Mouse (Mus musculus): ENCODE results near the gene Duox1. TPM values are rescaled to one million over a fixed set of nuclear protein-coding genes. Genes with fewer than 3 reads are reported as not detected.
A peak's percentile ranks its signal among the peaks of the same experiment; 100 is the strongest.

Gene Duox1
- total RNA-seq, 1 experiment from 2014 or later = not detected

DNA sequence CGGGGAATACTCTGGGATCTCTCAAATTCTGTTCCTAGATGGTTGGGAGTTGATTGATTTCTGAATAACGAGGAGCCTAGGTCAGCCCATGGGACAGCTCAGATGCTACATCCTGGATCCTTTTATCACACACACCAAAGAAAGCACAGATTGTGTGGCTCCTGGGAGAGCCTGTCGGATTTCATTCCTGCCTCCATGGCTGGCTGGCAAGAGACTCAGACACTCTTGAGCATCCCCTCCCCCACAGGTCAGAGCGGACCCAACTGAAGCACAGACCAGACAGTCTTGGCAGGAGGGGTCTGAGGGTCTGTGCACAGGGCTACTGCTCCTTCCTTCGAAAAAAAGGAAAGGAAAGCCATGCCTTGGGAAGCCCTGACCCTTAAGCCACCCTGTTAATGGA lies 51.2 kb downstream of the Duox1 start:
- no peak for ATAC-seq (replicated peaks in 1 of 2; ENCODE audit: insufficient read depth in 1 of 2, low FRiP score in 2 of 2, low TSS enrichment in 1 of 2, low read depth in 1 of 2, poor library complexity in 2 of 2, severe bottlenecking in 2 of 2)

DNA sequence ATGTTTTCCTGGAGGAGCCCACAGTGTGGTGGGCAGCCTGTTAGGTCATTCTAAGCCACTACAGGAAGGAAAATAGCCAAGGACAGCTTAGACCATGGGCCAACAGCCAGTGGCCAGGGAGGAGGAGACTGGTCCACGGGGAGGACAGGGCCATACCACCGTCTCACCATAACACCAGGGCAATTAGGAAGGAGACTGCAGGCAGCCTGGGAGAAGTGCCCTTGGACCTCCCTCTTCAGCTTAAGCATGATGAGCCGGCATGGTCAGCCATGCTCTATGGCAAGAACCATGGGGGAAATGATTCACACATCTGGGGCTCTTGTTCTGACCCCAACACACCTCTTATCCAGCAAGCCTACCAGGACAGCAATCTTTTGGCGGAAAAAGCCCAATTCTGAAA lies 51.7 kb downstream of the Duox1 start:
- no peak for ATAC-seq (replicated peaks in 1 of 2; ENCODE audit: insufficient read depth in 1 of 2, low FRiP score in 2 of 2, low TSS enrichment in 1 of 2, low read depth in 1 of 2, poor library complexity in 2 of 2, severe bottlenecking in 2 of 2)

- ATAC-seq (replicated peaks in 1 of 2; ENCODE audit: insufficient read depth in 1 of 2, low FRiP score in 2 of 2, low TSS enrichment in 1 of 2, low read depth in 1 of 2, poor library complexity in 2 of 2, severe bottlenecking in 2 of 2) = no peak
Measured at GRCm38 (mm10) chr2:122367701-122368080, 52.2 kb downstream of the Duox1 start.

- ATAC-seq (replicated peaks in 1 of 2; ENCODE audit: insufficient read depth in 1 of 2, low FRiP score in 2 of 2, low TSS enrichment in 1 of 2, low read depth in 1 of 2, poor library complexity in 2 of 2, severe bottlenecking in 2 of 2) = no peak
Measured at GRCm38 (mm10) chr2:122368081-122368971, 52.9 kb downstream of the Duox1 start.

DNA sequence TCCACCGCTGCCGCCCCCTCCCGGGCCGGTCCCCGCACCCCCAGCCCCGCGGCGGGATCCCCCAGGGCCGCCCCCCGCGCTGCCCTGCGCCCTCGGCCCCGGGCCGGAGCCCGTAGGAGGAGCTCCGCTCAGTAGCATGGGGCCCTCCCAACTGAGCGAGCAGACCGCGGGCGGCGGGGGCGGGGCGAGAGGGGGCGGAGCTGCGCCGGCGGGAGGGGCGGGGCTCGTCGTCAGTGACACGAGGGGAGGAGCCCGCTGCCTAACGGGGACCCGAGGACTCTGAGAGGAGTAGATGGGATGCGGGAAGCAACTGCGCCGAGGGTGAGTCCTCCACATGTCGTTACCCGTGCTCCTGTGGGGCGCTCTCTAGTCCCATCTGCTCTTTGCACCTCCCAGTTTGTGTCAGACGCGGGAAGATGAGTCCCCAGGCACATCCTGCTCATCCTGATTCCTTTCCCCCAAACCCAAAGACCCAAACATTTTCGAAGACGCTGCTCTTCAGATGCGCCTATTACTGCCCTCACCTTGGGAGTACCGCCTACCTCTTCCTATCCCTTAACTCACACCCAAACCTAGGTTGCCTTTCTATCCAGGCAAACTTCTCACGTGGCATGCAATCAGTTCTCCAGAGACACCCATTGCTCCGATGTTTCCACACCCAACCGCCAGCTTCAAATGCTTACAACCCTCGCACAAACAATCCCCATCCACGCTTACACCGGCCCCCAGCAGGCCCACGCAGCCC lies 53.7 kb downstream of the Duox1 start, which contains the start of gene Shf:
Gene Shf (minus strand): TSS at position 168 of the 745 bp plus-strand sequence.
- ATAC-seq (replicated peaks in 1 of 2; ENCODE audit: insufficient read depth in 1 of 2, low FRiP score in 2 of 2, low TSS enrichment in 1 of 2, low read depth in 1 of 2, poor library complexity in 2 of 2, severe bottlenecking in 2 of 2) = peak; percentile 86

- ATAC-seq (replicated peaks in 1 of 2; ENCODE audit: insufficient read depth in 1 of 2, low FRiP score in 2 of 2, low TSS enrichment in 1 of 2, low read depth in 1 of 2, poor library complexity in 2 of 2, severe bottlenecking in 2 of 2) = no peak
Measured at GRCm38 (mm10) chr2:122370101-122370750, 54.8 kb downstream of the Duox1 start.

- ATAC-seq (replicated peaks in 1 of 2; ENCODE audit: insufficient read depth in 1 of 2, low FRiP score in 2 of 2, low TSS enrichment in 1 of 2, low read depth in 1 of 2, poor library complexity in 2 of 2, severe bottlenecking in 2 of 2) = no peak
Measured at GRCm38 (mm10) chr2:122372067-122372466, 56.6 kb downstream of the Duox1 start.

- ATAC-seq (replicated peaks in 1 of 2; ENCODE audit: insufficient read depth in 1 of 2, low FRiP score in 2 of 2, low TSS enrichment in 1 of 2, low read depth in 1 of 2, poor library complexity in 2 of 2, severe bottlenecking in 2 of 2) = no peak
Measured at GRCm38 (mm10) chr2:122372541-122372940, 57.1 kb downstream of the Duox1 start.

DNA sequence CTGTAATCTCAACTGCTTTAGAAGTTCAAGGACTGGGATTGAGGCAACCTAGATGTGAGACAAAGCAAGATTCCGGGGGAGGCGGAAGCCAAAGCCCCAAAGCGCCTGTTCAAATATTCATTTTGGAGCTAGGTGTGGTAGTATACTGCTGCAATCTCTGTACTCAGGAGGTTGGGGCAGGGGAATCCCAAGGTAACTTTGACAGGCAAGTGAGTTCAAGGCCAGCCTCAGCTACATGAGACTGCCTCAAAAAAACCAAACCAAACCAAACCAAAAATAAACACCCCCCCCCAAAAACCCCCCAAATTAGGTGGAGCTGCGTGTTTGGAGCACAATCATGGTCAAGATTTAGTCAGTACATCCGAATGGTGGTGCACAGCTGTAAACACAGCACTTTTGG lies 58.5 kb downstream of the Duox1 start:
- ATAC-seq (replicated peaks in 1 of 2; ENCODE audit: insufficient read depth in 1 of 2, low FRiP score in 2 of 2, low TSS enrichment in 1 of 2, low read depth in 1 of 2, poor library complexity in 2 of 2, severe bottlenecking in 2 of 2) = no peak

GRCm38 (mm10) chr2:122374666-122375331 lies 59.3 kb downstream of the Duox1 start:
- ATAC-seq (replicated peaks in 1 of 2; ENCODE audit: insufficient read depth in 1 of 2, low FRiP score in 2 of 2, low TSS enrichment in 1 of 2, low read depth in 1 of 2, poor library complexity in 2 of 2, severe bottlenecking in 2 of 2) = no peak

GRCm38 (mm10) chr2:122375391-122375991 lies 60.0 kb downstream of the Duox1 start:
- peak; percentile 68 to 79 for ATAC-seq (replicated peaks in 1 of 2; ENCODE audit: insufficient read depth in 1 of 2, low FRiP score in 2 of 2, low TSS enrichment in 1 of 2, low read depth in 1 of 2, poor library complexity in 2 of 2, severe bottlenecking in 2 of 2)

DNA sequence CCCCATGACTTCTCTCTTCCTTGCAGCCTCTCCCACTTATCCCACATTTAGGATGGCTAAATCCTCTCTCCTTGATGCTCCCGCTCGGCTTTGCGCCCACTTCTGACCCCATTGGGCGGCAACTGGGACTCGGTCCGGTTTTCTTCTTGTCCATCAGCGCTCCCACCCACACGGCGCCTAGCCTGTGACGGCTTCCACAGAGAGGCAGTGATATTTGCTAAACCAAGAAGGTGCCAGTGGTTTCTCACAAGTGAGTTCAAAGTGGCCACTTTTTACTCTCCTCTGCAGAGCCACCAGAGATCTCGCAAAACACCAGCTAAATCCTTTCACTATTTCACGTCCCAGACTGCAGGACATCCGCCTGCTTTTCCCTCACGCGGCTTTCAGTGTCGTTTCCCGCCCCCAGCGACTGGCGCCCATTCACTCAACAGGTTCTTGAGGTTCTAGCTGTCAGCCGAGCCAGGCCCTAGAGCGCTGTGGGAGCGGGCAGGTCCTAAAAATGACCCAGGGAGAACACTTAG lies 60.6 kb downstream of the Duox1 start:
- ATAC-seq (replicated peaks in 1 of 2; ENCODE audit: insufficient read depth in 1 of 2, low FRiP score in 2 of 2, low TSS enrichment in 1 of 2, low read depth in 1 of 2, poor library complexity in 2 of 2, severe bottlenecking in 2 of 2) = no peak

GRCm38 (mm10) chr2:122377215-122377674 lies 61.8 kb downstream of the Duox1 start:
- peak; percentile 51 to 63 for ATAC-seq (replicated peaks in 1 of 2; ENCODE audit: insufficient read depth in 1 of 2, low FRiP score in 2 of 2, low TSS enrichment in 1 of 2, low read depth in 1 of 2, poor library complexity in 2 of 2, severe bottlenecking in 2 of 2)

DNA sequence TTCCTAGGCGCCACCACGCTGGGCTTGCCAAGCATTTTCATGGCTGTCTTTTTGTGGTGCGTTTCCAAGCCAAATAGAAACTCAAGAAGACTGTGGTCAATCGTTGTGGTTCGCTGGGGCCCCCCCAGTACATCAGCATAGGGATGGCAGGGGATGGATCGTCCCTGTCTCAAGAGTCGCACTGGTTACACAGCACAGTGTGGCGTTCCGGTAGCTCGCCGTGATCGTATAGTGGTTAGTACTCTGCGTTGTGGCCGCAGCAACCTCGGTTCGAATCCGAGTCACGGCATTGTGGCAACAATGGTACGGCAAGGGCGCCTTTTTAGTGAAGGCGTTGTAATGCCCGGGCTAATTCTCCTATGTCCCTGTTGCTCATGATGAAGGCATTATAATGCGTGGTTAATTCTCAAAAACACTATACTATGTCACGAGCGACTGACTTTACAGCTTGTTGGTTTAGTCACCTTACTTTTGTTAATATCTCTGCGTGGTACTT lies 62.3 kb downstream of the Duox1 start:
- ATAC-seq (replicated peaks in 1 of 2; ENCODE audit: insufficient read depth in 1 of 2, low FRiP score in 2 of 2, low TSS enrichment in 1 of 2, low read depth in 1 of 2, poor library complexity in 2 of 2, severe bottlenecking in 2 of 2) = peak; percentile 12 to 19

DNA sequence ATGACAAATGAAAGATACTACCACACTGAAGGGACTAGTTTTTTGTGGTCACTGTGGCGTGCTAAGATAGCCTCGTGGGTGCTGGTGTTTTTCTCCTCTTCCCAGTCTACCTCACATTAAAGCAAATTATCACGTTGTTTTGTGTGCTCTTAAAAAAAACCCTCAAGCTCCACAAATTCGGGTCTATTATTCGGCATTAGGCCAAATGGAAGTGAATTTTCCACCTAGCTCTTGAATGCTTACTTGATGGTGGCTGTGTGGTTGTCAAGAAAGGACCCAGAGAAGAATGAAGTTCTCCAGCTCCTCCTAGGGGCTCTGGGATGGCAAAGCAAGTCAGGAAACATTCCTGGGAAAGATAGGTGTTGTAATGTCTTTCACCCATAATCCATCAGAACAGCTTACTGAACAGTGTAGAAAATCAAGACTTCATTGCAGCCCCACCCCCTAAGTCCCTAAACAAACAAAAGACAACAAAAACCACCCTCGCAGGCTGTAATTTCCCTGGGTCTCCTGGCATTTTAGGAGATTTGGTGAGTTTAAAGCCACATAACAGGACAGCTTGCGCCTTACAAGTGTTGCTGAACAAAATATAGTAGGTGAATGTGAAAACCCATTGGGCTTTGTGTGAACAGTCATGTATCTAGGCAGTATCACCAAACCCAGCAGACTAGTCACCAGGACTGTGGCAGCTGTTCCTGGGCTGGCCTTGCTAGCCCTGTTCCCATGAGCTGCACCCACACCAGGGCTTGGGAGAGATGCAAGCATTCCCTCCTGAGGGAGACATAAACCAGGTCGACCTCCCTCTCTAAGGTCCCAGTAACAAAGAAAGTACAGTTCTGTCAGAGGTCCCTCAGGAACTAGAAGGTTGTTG lies 63.2 kb downstream of the Duox1 start:
- no peak for ATAC-seq (replicated peaks in 1 of 2; ENCODE audit: insufficient read depth in 1 of 2, low FRiP score in 2 of 2, low TSS enrichment in 1 of 2, low read depth in 1 of 2, poor library complexity in 2 of 2, severe bottlenecking in 2 of 2)

DNA sequence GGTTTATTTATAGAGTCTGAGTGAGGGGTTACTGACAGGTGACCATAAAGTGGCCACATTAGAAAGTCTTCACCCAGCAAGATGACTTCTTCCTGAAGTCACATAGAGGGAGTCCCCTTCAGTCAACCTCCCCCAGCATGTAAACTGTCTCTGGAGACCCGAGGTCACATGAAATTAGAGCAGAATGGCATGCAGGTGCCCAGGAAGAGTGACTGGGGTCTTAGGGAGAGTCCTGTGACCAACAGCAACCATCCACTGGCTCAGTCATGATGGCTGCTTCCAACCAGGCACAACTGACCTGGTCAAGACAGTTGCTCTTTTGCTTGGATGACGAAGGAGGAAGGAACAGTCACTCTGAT lies 63.8 kb downstream of the Duox1 start:
- ATAC-seq (replicated peaks in 1 of 2; ENCODE audit: insufficient read depth in 1 of 2, low FRiP score in 2 of 2, low TSS enrichment in 1 of 2, low read depth in 1 of 2, poor library complexity in 2 of 2, severe bottlenecking in 2 of 2) = no peak
